Mouse (Mus musculus) midbrain, embryonic 13.5 days (tissue): ENCODE results near the gene Arl6. TPM values are rescaled to one million over a fixed set of nuclear protein-coding genes. Genes with fewer than 3 reads are reported as not detected.

ENCODE experiments used
- polyA plus RNA-seq: library from polyadenylated mRNA; unstranded; fragments of >200 nt; fragmentation: Nextera tagmentation; extraction: Ambion mirVana; gene quantifications from 2 replicates; pipeline ENCODE4 v1.2.1, GENCODE M21; 2015

Arl6 gene
- polyA plus RNA-seq, 1 experiment from 2014 or later: 49.7 TPM

Other genes starting within 250 kb of the Arl6 start
- 0.12 and 0.30 TPM in 2 replicates for gene Gabrr3, start 232.1 kb downstream of the Arl6 start, polyA plus RNA-seq
- gene Riox2, start 167.6 kb downstream of the Arl6 start, polyA plus RNA-seq: 11.5 TPM in 2 replicates
- gene Crybg3, start 38.4 kb downstream of the Arl6 start, polyA plus RNA-seq: 2.1 and 2.6 TPM in 2 replicates